Mouse (Mus musculus): ENCODE measurements at regions not wholly inside any gene's neighbourhood (a gene's known extent, or its start where the extent isn't known, plus 50 kb on each side); places are given as distances from the start of the nearest gene placed in this dataset.

- no peak for DNase-seq (ENCODE audit: low read depth, low spot score)
- H3K36me3 ChIP-seq (ENCODE audit: control insufficient read depth in 1 of 2, insufficient read depth in 2 of 2, low read length in 2 of 2): no peaks in the 10 kb centered on the region
- no peaks in the 10 kb centered on the region for H3K9me3 ChIP-seq (replicated peaks; ENCODE audit: insufficient read depth, low read length)
- H3K9ac ChIP-seq (ENCODE audit: control insufficient read depth, low read depth, low read length, poor library complexity, severe bottlenecking): no peak overlapping the region
- no peak overlapping the region for H3K27ac ChIP-seq (ENCODE audit: control insufficient read depth, low read depth, low read length)
- no peaks in the 10 kb centered on the region for H3K27me3 ChIP-seq (ENCODE audit: control insufficient read depth in 1 of 2, insufficient read depth in 2 of 2, low read length in 2 of 2)
- H3K79me2 ChIP-seq (ENCODE audit: control insufficient read depth, insufficient read depth, low read length, poor library complexity): no peaks in the 10 kb centered on the region
- H3K4me1 ChIP-seq (ENCODE audit: control insufficient read depth in 1 of 2, insufficient read depth in 2 of 2, low read length in 2 of 2): no peaks in the 10 kb centered on the region
- TF ChIP-seq EP300 (IDR thresholded peaks at IDR 0.05; ENCODE audit: low read depth in 1 of 2, low read length in 2 of 2) (no peak), USF1 (IDR thresholded peaks at IDR 0.05; ENCODE audit: low read depth, low read length) (no peak), BHLHE40 (IDR thresholded peaks at IDR 0.05; ENCODE audit: borderline replicate concordance, low read depth, low read length) (no peak), CTCF (IDR thresholded peaks at IDR 0.05 in 2 of 3, conservative IDR thresholded peaks at IDR 0.05 in 1 of 3; ENCODE audit: control insufficient read depth in 1 of 3, insufficient read depth in 1 of 3, low read depth in 2 of 3, low read length in 3 of 3, poor library complexity in 1 of 3, severe bottlenecking in 1 of 3) (no peak), TBP (IDR thresholded peaks at IDR 0.05; ENCODE audit: low read depth, low read length) (no peak), ZMIZ1 (IDR thresholded peaks at IDR 0.05; ENCODE audit: low read depth, low read length) (no peak), TCF12 (IDR thresholded peaks at IDR 0.05; ENCODE audit: low read depth, low read length) (no peak), MYB (IDR thresholded peaks at IDR 0.05; ENCODE audit: low read depth, low read length) (no peak), MAFK (IDR thresholded peaks at IDR 0.05; ENCODE audit: borderline replicate concordance, low read depth, low read length) (no peak), HCFC1 (IDR thresholded peaks at IDR 0.05; ENCODE audit: low read depth, low read length) (no peak), TAL1 (IDR thresholded peaks at IDR 0.05; ENCODE audit: low read length) (no peak), MAX (IDR thresholded peaks at IDR 0.05; ENCODE audit: low read length) (no peak), ELF1 (IDR thresholded peaks at IDR 0.05; ENCODE audit: low read depth, low read length) (no peak)
- H3K4me3 ChIP-seq (ENCODE audit: control insufficient read depth in 1 of 2, insufficient read depth in 1 of 2, low read depth in 2 of 2, low read length in 2 of 2): no peak overlapping the region
Measured at GRCm38 (mm10) chr14:24824351-24824750, 337.4 kb downstream of the Rps24 start.

- no peak overlapping the region for H3K9ac ChIP-seq (ENCODE audit: control insufficient read depth, low read depth, low read length, poor library complexity, severe bottlenecking)
- H3K79me2 ChIP-seq (ENCODE audit: control insufficient read depth, insufficient read depth, low read length, poor library complexity): no peaks in the 10 kb centered on the region
- TF ChIP-seq TBP (IDR thresholded peaks at IDR 0.05; ENCODE audit: low read depth, low read length): no peak
- no peak for TF ChIP-seq E2F4 (IDR thresholded peaks at IDR 0.05; ENCODE audit: borderline replicate concordance, low read depth, low read length)
- TF ChIP-seq POLR2AphosphoS5 (IDR thresholded peaks at IDR 0.05; ENCODE audit: borderline replicate concordance, low read depth, low read length): no peak
- no peak for DNase-seq (ENCODE audit: low read depth, low spot score)
- no peaks in the 10 kb centered on the region for H3K36me3 ChIP-seq (ENCODE audit: control insufficient read depth in 1 of 2, insufficient read depth in 2 of 2, low read length in 2 of 2)
- H3K4me1 ChIP-seq (ENCODE audit: control insufficient read depth in 1 of 2, insufficient read depth in 2 of 2, low read length in 2 of 2): no peaks in the 10 kb centered on the region
- no peak overlapping the region for H3K27ac ChIP-seq (ENCODE audit: control insufficient read depth, low read depth, low read length)
- no peaks in the 10 kb centered on the region for H3K27me3 ChIP-seq (ENCODE audit: control insufficient read depth in 1 of 2, insufficient read depth in 2 of 2, low read length in 2 of 2)
- no peak overlapping the region for H3K4me3 ChIP-seq (ENCODE audit: control insufficient read depth in 1 of 2, insufficient read depth in 1 of 2, low read depth in 2 of 2, low read length in 2 of 2)
- H3K9me3 ChIP-seq (replicated peaks; ENCODE audit: insufficient read depth, low read length): no peaks in the 10 kb centered on the region
Measured at GRCm38 (mm10) chr14:24825722-24826386, 338.9 kb downstream of the Rps24 start.
